Mouse (Mus musculus) layer of hippocampus, adult 9-11 months (tissue): ENCODE measurements around the gene Osbpl10.

Experiments used
- DNase-seq: peaks from one replicate; pipeline ENCODE4 v3.0.0; 2022

The Osbpl10 gene

DNA sequence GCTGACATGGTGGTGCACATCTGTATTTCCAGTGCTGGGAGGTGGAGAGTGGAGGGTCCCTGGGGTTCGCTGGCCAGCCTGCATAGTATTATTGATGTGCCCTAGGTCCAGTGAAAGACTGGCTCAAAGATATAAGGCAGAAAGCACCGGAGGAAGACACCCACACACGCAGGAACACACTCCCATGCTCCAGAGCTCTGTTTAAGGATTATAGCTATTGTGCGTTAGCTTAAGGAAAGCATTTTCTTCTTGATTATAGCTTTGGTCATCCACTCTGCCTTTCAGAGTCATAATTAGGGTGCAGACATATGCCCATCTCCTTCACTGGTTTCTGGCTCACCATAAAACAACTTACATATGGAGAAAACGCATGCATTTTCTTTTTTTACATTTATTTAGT lies 200.8 kb downstream of the Osbpl10 start:
- DNase-seq, result no peak

GRCm38 (mm10) chr9:115179935-115180334 lies 201.6 kb downstream of the Osbpl10 start:
- peak; percentile 64 for DNase-seq

- no peak for DNase-seq
Observed at GRCm38 (mm10) chr9:115186402-115186801, 208.0 kb downstream of the Osbpl10 start.

DNA sequence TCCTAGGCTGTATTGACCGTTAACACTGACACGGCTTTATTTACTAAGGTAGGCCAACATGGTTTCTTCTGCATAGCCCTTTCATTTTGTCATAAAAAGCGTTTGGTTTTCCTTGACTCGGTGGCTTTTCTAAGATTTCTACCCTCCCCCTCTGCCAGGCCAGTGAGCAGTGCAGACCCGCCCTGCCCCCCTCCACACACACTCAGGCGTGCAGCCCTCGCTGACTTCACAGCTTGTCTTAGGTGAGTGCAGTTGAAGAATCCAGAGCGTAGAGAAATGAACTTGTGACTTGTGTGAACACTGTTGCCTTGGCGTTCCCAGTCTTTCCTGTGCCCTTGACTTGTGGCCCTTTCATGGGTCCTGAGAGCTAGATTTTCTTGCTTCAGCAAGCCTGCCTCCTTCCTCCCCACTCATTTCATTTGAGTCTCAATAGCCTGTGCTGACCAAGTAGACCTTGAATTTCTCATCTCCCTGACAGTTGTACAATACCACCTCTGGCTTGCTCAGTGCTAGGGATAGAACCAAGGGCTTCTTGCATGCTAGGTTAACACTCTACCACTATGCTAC lies 212.1 kb downstream of the Osbpl10 start:
- no peak for DNase-seq

DNA sequence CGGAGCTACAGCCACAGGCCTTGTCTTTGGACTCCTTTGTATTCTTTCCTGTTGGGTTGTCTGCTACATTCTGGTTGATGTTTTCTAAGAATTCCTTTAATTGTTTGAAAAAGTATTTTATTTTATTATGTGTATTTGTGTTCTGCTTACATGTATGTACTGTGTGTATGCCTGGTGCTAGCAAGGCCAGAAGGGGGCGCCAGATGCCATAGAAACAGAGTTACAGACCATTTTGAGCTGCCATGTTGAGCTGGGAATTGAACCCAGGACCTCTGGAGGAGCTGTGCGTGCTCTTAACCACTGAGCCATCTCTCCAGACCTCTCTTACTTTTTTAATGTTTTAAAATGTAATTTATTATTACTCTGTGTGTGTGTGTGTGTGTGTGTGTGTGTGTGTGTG lies 214.5 kb downstream of the Osbpl10 start:
- DNase-seq, result no peak

DNA sequence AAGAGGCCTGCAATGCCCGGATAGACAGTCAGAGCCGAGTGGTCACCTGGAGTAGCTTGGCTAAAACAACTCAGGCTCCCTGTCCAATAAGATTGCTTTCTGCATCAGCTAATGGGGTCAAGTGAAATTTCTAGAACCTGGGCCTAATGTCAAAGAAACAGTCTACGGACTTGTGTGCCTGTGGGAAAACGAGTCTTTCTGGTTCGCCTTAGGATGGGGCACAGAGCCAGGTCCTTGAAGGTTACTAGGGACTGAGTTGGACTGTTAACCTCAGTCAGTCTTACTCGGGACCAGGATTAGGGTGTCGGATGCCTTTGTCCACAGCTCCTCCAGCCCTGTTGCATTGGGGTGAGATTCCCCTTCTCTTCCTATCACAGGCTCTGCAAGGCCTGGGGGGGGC lies 218.7 kb downstream of the Osbpl10 start:
- no peak for DNase-seq

DNA sequence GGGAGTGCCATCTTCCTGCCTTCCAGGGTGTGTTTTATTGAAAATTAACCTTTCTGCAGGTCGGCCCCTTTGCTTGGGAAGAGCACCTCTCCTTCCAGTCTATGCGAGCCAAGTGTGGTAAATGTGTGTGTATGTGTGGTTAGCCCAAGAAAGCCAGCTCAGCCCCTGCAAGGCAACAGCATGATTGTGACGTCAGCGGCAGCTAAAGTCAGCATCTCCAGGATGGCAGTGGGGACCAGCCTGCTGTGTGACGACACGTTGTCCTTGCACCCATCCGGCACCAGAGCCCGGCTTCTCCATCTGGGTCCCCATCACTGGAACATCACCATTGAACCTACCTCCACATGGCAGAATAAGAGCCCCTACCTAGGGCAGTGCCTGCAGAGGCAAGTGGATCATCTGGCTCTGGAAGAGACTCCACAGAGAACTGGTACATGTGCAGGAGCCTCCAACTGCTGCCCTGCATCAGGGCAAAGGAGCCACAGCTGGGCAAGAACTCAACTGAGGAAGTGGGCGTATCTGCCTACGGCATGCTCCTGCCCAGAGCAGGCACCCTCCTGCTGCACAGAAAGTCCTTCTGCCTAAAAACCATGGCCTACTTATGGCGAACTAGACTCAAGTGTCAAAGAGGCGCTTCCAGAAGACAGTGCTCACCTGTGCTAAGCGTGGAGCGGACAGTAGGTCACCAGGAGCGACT lies 221.9 kb downstream of the Osbpl10 start:
- DNase-seq, result no peak

DNA sequence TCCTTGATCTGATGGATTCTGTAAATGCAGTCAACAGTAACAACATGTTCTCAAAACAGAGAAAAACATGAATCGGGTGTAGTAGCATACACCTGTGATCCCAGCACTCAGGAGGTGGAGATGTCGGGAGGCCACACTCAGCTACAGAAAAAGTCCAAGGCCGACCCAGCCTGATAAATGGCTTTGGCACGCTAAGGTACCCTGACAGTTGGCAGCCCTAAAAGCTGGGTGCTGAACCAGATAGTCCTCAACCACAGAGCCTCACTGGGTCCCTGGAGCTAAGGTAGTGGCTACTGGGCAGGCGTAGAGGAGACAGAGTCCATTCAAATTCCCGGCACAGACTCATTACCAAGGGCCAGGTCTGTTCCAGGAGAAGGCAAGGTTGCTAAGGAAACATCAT lies 222.9 kb downstream of the Osbpl10 start:
- DNase-seq, result no peak

- no peak for DNase-seq
Observed at GRCm38 (mm10) chr9:115203136-115203535, 224.8 kb downstream of the Osbpl10 start.

DNA sequence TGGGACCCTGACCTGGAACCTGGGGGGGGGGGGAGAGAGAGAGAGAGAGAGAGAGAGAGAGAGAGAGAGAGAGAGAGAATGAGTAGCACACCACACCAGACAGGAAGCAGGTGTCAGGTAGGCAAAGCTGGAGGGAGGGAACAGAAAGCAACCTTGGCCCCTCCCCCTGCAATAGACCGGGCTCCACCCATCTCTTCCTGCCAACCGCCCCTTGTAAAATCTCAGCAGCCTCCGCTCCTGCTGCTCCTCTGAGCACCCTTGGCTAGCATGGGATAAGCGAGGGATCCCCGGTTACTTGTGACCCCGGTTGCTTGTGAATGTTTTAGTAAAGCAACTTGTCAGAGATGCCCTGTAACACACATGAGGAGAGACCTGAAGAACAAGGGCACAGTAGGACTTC lies 227.1 kb downstream of the Osbpl10 start:
- DNase-seq, result no peak

GRCm38 (mm10) chr9:115206219-115206618 lies 227.8 kb downstream of the Osbpl10 start:
- DNase-seq, result peak; percentile 63

GRCm38 (mm10) chr9:115209737-115210136 lies 231.4 kb downstream of the Osbpl10 start:
- no peak for DNase-seq

GRCm38 (mm10) chr9:115210535-115210934 lies 232.2 kb downstream of the Osbpl10 start:
- no peak for DNase-seq

GRCm38 (mm10) chr9:115213755-115214264 lies 235.4 kb downstream of the Osbpl10 start:
- DNase-seq, result no peak

- no peak for DNase-seq
Observed at GRCm38 (mm10) chr9:115214572-115215571, 236.5 kb downstream of the Osbpl10 start.

DNA sequence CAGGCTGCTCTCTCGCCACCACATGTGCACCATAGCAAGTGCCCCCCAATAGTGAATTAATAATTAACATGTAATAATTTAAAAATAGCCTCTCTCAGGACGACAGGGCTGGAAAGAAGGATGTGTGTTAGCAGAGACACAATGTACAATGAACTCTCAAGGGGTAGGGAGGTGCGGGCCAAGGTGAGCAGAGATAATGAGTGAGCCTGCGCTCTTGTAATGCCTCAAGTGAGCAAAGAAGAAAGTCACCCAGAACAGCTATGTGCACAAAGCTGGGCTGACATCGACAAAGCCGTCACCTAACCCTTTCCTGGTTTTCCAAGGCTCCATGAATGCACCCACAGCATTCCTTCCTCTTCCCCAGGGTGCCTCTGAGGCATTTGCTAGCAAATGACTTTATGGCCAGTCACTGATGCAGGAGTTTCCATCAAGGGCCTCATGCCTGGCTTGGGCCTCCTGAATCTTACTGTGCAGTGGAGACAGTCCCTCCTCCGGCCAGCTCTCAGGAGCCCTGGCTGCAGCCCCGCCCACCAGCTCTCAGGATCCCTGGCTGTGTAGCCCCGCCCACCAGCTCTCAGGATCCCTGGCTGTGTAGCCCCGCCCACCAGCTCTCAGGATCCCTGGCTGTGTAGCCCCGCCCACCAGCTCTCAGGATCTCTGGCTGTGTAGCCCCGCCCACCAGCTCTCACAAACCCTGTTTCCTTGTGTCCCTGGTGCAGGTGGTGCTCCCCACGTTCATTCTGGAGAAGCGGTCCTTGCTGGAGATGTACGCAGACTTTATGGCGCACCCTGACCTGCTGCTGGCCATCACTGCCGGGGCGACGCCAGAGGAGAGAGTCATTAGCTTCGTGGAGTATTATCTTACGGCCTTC lies 237.7 kb downstream of the Osbpl10 start:
- DNase-seq, result no peak

DNA sequence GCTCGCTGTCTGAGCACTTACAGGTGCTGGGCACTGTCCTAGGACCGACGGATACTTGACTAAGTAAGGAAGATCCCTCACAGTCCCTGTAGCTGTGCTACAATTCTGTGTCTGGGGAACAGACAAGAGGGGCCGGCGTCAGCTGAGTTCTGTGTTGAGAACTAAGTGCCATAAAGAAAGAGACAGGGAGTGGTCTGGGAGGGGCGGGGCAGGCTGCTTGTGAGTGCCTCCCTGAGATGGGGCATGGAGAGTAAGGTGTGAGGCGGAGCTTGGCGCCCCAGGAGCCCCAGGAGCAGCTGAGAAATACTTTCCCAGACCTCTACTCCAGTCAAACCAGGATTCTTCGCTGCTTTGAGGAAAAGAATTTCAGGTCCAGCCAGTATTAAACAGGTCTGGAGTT lies 239.6 kb downstream of the Osbpl10 start:
- DNase-seq, result no peak

DNA sequence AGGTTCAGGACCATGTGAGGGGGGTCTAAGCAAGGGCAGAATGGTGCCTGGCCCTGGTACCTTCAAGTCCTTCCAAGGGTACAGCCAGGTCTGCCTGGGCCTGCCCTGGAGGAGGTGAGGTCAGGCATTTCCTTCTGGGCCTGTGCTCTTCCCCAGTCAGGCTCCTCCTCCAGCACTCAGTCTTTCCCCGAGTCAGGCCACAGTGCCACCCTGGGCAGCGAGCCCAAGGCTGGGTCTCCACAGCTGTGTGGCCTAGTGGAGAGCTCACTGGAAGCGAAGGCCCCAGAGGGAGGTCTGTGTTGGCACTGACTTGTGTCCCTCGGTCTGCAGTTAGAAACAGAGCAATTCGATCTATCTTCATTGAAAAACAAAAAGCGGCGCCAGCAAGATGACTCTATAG lies 242.1 kb downstream of the Osbpl10 start:
- DNase-seq, result no peak

GRCm38 (mm10) chr9:115221265-115221664 lies 242.9 kb downstream of the Osbpl10 start:
- no peak for DNase-seq

GRCm38 (mm10) chr9:115224744-115225354 lies 246.5 kb downstream of the Osbpl10 start:
- DNase-seq, result no peak

DNA sequence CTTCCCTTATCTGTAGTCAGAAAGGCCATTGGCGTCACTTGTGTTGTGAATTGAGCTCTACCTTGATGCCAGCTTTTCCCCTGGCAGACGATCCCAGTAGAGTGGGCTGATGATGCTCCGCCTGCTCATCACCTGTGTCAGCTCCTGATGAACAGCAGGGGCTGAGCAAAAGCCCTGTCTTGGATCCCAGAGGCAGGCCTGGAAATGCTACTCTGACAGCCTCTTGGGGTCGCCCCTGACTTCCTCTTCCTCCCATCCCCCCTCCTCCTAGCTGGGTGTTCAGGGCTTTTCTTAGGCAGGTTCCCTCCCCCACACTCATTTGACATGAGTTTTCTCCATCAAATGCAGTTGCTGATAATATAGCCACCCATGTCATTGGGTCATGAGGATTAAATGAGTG lies 250.8 kb downstream of the Osbpl10 start:
- DNase-seq, result no peak

GRCm38 (mm10) chr9:115229676-115230075 lies 251.3 kb downstream of the Osbpl10 start:
- DNase-seq, result no peak
